Mouse (Mus musculus): Measurements from ENCODE around the gene Chrm1. TPM values are rescaled to one million over a fixed set of nuclear protein-coding genes. Genes with fewer than 3 reads are reported as not detected.
"Not testable (repeated sequence)": the region's sequence is repeated elsewhere in the genome, so short reads cannot be mapped to it uniquely, and the experiment has no call there.

Chrm1 gene
- polyA plus RNA-seq, 1 experiment from 2014 or later, result 0.35 TPM

DNA sequence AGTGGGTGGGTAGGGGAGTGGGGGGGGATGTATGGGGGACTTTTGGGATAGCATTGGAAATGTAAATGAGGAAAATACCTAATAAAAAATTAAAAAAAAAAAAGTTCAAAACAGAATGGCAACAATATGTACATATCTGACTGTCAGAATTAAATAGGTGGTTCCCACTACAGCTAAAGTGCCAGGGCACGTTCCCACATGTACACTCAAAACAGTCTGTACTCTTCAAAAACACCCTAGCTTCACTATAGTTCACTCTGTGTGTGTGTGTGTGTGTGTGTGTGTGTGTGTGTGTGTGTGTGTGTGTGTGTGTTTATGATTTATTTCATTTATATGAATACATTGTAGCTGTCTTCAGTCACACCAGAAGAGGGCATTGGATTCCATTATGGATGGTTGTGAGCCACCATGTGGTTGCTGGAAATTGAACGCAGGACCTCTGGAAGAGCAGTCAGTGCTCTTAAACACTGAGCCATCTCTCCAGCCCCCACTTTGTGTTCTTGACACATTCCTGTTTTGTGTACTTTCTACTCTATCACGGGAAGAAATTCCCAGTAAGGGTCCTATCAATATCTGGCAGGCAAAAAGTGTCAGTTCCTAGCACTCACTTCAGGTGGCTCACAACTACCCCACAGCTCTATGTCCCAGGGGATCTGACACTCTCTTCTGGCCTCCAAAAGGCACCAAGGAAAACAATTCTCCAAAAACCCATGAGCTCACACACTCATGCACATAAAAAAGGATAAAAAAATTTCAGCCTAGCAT lies 64.9 kb downstream of the Chrm1 start:
- Histone ChIP-seq H3K4me1 (replicated peaks; ENCODE audit: control insufficient read depth, insufficient read depth, low read length) (peaks cover 14% of the 10 kb centered on the region), H3K36me3 (replicated peaks; ENCODE audit: control insufficient read depth, insufficient read depth) (peaks cover 29% of the 10 kb centered on the region)
- not testable (repeated sequence) for DNase-seq (ENCODE audit: low spot score); H3K4me2 ChIP-seq (replicated peaks); H3K27ac ChIP-seq; ATAC-seq (ENCODE audit: low FRiP score); H3K9ac ChIP-seq; H3K27me3 ChIP-seq (ENCODE audit: control insufficient read depth, insufficient read depth, low read length); H3K4me3 ChIP-seq (replicated peaks; ENCODE audit: low read length); H3K9me3 ChIP-seq (ENCODE audit: control insufficient read depth, low read length)
- WGBS, result 53% methylated on average over 3 of the region's 3 CpGs

Other genes starting within 250 kb of the Chrm1 start
- 9.2 and 11.9 TPM in 2 replicates for gene Slc22a8, start 72.5 kb upstream of the Chrm1 start, polyA plus RNA-seq (2014; fragmentation: Nextera tagmentation; extraction: Ambion mirVana)
- 3.5 and 3.7 TPM in 2 replicates for gene Slc22a6, start 45.8 kb upstream of the Chrm1 start, polyA plus RNA-seq (2014; fragmentation: Nextera tagmentation; extraction: Ambion mirVana)
- gene Slc3a2, start 59.6 kb downstream of the Chrm1 start, polyA plus RNA-seq (2014; fragmentation: Nextera tagmentation; extraction: Ambion mirVana), result 161 and 174 TPM in 2 replicates
- gene Wdr74, start 72.0 kb downstream of the Chrm1 start, polyA plus RNA-seq (2014; fragmentation: Nextera tagmentation; extraction: Ambion mirVana), result 80.7 and 80.8 TPM in 2 replicates
- 0.84 and 0.90 TPM in 2 replicates for gene 1700092M07Rik, start 76.9 kb downstream of the Chrm1 start, polyA plus RNA-seq (2014; fragmentation: Nextera tagmentation; extraction: Ambion mirVana)
- gene Stx5a, start 77.6 kb downstream of the Chrm1 start, polyA plus RNA-seq (2014; fragmentation: Nextera tagmentation; extraction: Ambion mirVana), result 102 and 103 TPM in 2 replicates
- gene Nxf1, start 93.3 kb downstream of the Chrm1 start, polyA plus RNA-seq (2014; fragmentation: Nextera tagmentation; extraction: Ambion mirVana), result 120 and 125 TPM in 2 replicates
- gene Tmem223, start 107.2 kb downstream of the Chrm1 start, polyA plus RNA-seq (2014; fragmentation: Nextera tagmentation; extraction: Ambion mirVana), result 209 and 273 TPM in 2 replicates
- gene Tmem179b, start 110.7 kb downstream of the Chrm1 start, polyA plus RNA-seq (2014; fragmentation: Nextera tagmentation; extraction: Ambion mirVana), result 29.3 and 37.5 TPM in 2 replicates
- gene Taf6l, start 122.6 kb downstream of the Chrm1 start, polyA plus RNA-seq (2014; fragmentation: Nextera tagmentation; extraction: Ambion mirVana), result 18.7 TPM in 2 replicates
- gene Polr2g, start 134.8 kb downstream of the Chrm1 start, polyA plus RNA-seq (2014; fragmentation: Nextera tagmentation; extraction: Ambion mirVana), result 134 and 145 TPM in 2 replicates
- 6.8 and 7.1 TPM in 2 replicates for gene Zbtb3, start 138.8 kb downstream of the Chrm1 start, polyA plus RNA-seq (2014; fragmentation: Nextera tagmentation; extraction: Ambion mirVana)
- gene Ttc9c, start 155.5 kb downstream of the Chrm1 start, polyA plus RNA-seq (2014; fragmentation: Nextera tagmentation; extraction: Ambion mirVana), result 46.9 and 56.1 TPM in 2 replicates
- gene Hnrnpul2, start 156.2 kb downstream of the Chrm1 start, polyA plus RNA-seq (2014; fragmentation: Nextera tagmentation; extraction: Ambion mirVana), result 8.0 and 8.4 TPM in 2 replicates
- not detected in 2 replicates for gene AC129217.1, start 166.0 kb downstream of the Chrm1 start, polyA plus RNA-seq (2014; fragmentation: Nextera tagmentation; extraction: Ambion mirVana)
- gene Bscl2, start 173.7 kb downstream of the Chrm1 start, polyA plus RNA-seq (2014; fragmentation: Nextera tagmentation; extraction: Ambion mirVana), result 79.9 and 89.2 TPM in 2 replicates
- 508 and 520 TPM in 2 replicates for gene Gng3, start 175.4 kb downstream of the Chrm1 start, polyA plus RNA-seq (2014; fragmentation: Nextera tagmentation; extraction: Ambion mirVana)
- 0.82 and 1.1 TPM in 2 replicates for gene Lrrn4cl, start 187.0 kb downstream of the Chrm1 start, polyA plus RNA-seq (2014; fragmentation: Nextera tagmentation; extraction: Ambion mirVana)
- gene Ubxn1, start 207.7 kb downstream of the Chrm1 start, polyA plus RNA-seq (2014; fragmentation: Nextera tagmentation; extraction: Ambion mirVana), result 129 and 131 TPM in 2 replicates
- 49.1 and 60.6 TPM in 2 replicates for gene Uqcc3, start 217.1 kb downstream of the Chrm1 start, polyA plus RNA-seq (2014; fragmentation: Nextera tagmentation; extraction: Ambion mirVana)
- 33.0 and 39.9 TPM in 2 replicates for gene Lbhd1, start 219.9 kb downstream of the Chrm1 start, polyA plus RNA-seq (2014; fragmentation: Nextera tagmentation; extraction: Ambion mirVana)
- not detected in 2 replicates for gene Gm49403, start 220.1 kb downstream of the Chrm1 start, polyA plus RNA-seq (2014; fragmentation: Nextera tagmentation; extraction: Ambion mirVana)
- 42.7 and 49.2 TPM in 2 replicates for gene 1810009A15Rik, start 225.1 kb downstream of the Chrm1 start, polyA plus RNA-seq (2014; fragmentation: Nextera tagmentation; extraction: Ambion mirVana)
- 2.5 TPM in 1 of 2 replicates, not detected in the other for gene Gm49416, start 225.1 kb downstream of the Chrm1 start, polyA plus RNA-seq (2014; fragmentation: Nextera tagmentation; extraction: Ambion mirVana)
- 26.4 and 28.5 TPM in 2 replicates for gene Ints5, start 229.2 kb downstream of the Chrm1 start, polyA plus RNA-seq (2014; fragmentation: Nextera tagmentation; extraction: Ambion mirVana)
- 76.8 and 84.1 TPM in 2 replicates for gene Ganab, start 234.3 kb downstream of the Chrm1 start, polyA plus RNA-seq (2014; fragmentation: Nextera tagmentation; extraction: Ambion mirVana)

Data from hindbrain, embryonic 14.5 days (tissue).